Mouse (Mus musculus): ENCODE measurements around the gene Mid1. TPM values are rescaled to one million over a fixed set of nuclear protein-coding genes. Genes with fewer than 3 reads are reported as not detected.
"Not testable (repeated sequence)": the region's sequence is repeated elsewhere in the genome, so short reads cannot be mapped to it uniquely, and the experiment has no call there.

The Mid1 gene
- polyA plus RNA-seq, 1 experiment from 2014 or later: 4.7 TPM

DNA sequence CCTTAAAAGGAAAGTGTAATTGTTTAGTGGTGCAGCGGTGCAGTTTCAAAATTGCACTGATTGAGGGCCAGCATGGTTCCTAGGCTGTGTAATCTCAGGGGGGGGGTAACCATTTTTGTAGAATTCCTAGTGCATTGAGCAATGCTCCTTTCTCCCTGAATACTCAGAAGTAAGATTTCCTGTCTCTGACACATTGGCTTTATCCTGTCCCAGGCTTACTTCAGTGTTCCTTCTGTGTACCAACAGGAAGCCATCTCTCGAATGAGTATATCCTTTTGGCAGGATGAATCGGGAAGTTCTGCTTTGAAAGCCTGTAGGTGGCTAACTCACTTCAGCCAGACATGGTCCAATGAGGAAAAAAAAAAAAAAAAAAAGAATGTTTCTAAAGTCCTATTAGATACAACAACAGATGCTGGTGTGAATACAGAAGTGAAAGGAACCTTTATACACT lies 290.7 kb downstream of the Mid1 start:
- not testable (repeated sequence) for H3K36me3 ChIP-seq (ENCODE audit: insufficient read depth, low read length); H3K9ac ChIP-seq (ENCODE audit: low read depth, low read length); H3K9me3 ChIP-seq (replicated peaks; ENCODE audit: low read length); H3K4me2 ChIP-seq (ENCODE audit: low read length); H3K4me3 ChIP-seq (replicated peaks; ENCODE audit: low read depth, low read length); ATAC-seq (replicated peaks; ENCODE audit: low FRiP score, low read depth); H3K4me1 ChIP-seq (replicated peaks; ENCODE audit: insufficient read depth, low read length); H3K27me3 ChIP-seq (ENCODE audit: insufficient read depth, low read length); H3K27ac ChIP-seq
- whole genome bisulfite sequencing: 66% methylated on average over 3 of the region's 3 CpGs
- peak; percentile 70 for DNase-seq (ENCODE audit: low spot score)

DNA sequence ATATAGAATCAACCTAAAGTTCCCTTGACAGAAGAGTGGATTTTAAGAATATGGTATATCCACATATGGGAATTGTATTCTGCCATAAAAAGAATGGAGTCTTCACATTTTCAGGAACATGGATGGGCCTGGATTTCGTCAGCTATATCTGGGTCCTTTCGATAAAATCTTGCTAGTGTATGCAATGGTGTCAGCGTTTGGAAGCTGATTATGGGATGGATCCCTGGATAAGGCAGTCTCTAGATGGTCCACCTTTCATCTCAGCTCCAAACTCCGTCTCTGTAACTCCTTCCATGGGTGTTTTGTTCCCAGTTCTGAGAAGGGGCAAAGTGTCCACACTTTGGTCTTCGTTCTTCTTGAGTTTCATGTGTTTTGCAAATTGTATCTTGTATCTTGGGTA lies 291.3 kb downstream of the Mid1 start:
- not testable (repeated sequence) for H3K4me3 ChIP-seq (replicated peaks; ENCODE audit: low read depth, low read length); H3K27ac ChIP-seq; ATAC-seq (replicated peaks; ENCODE audit: low FRiP score, low read depth); H3K27me3 ChIP-seq (ENCODE audit: insufficient read depth, low read length); H3K36me3 ChIP-seq (ENCODE audit: insufficient read depth, low read length); H3K9ac ChIP-seq (ENCODE audit: low read depth, low read length); H3K4me2 ChIP-seq (ENCODE audit: low read length); H3K4me1 ChIP-seq (replicated peaks; ENCODE audit: insufficient read depth, low read length); H3K9me3 ChIP-seq (replicated peaks; ENCODE audit: low read length)
- DNase-seq (ENCODE audit: low spot score): peak; percentile 10
- WGBS: 80% methylated on average over 5 of the region's 5 CpGs

DNA sequence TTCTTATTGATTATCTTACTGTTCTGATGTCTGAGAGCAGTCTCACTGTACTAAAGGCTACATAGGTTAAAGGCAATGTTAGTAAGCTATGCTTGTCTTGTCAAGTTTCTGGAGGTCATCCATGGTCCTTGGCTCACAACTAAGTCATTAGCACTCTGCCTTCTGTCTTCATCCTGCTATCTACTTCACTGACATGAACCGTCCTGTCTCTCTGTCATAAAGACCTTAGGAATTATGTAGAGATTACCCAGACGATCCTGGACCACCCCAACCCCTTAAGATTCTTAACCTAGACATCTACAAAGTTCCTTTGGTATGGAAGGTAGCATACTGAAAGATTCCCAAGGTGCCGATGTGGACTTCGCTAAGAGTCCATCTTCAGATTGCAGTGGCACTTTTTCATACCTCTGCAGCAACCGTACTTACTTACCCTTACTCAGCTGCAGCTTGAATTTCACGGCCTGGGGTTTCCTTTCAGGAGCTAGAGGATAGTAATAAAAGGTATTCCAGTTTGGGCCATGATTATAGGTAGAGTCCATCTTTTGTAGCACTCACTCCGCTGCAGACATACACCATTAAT lies 292.9 kb downstream of the Mid1 start:
- 82% methylated on average over 7 of the region's 7 CpGs for WGBS
- H3K27me3 ChIP-seq (ENCODE audit: insufficient read depth, low read length): peaks cover 11% of the 10 kb centered on the region; the same call in 1 of the 2 replicates
- not testable (repeated sequence) for H3K4me3 ChIP-seq (replicated peaks; ENCODE audit: low read depth, low read length); ATAC-seq (replicated peaks; ENCODE audit: low FRiP score, low read depth); H3K4me2 ChIP-seq (ENCODE audit: low read length); H3K36me3 ChIP-seq (ENCODE audit: insufficient read depth, low read length); H3K9me3 ChIP-seq (replicated peaks; ENCODE audit: low read length); H3K9ac ChIP-seq (ENCODE audit: low read depth, low read length); H3K27ac ChIP-seq; H3K4me1 ChIP-seq (replicated peaks; ENCODE audit: insufficient read depth, low read length)
- peak; percentile 10 for DNase-seq (ENCODE audit: low spot score)

DNA sequence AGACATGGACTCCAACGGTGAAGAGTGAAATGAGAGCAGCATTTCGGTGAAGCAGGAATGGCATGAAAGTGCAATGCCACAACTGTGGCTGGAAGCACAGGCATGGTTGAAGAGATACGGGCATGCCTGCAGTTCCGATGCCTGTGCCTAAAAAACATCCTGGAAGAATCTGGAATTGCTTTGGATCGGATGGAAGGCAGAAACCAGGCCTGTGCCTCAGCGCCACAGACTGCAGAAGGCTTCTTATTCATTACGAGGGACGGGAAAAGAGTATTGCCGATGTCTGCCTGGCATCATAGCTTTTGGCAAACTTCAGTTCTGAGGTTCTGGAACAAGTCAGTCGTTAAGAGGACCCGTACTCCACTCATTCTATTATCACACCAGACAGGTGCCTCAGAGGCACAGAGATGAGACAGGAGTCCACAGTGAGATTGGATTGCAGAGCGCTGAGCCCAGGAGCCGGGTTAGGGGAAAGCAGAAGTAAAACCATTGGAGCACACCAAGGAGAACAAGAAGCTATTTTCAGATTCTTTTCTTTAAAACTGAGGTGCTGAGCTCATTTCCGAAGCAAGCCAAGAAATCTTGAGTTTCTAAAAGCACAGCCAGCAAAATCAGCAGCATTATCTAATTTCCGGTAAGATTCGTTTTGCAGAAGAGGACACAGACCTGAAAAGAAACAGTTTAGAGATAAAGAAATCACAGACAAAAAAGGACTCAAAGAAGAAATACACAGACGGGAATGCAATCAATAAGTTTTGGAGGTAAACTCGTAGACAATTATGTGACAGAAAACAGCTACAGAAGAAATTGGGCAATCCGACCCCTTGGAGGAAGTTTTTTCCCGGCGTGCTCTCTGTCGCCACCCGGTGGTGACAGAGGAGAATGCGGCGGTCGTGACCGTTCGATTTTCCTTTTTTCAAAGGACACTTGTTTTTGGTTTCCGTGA lies 293.7 kb downstream of the Mid1 start:
- DNase-seq (ENCODE audit: low spot score): peak; percentile 88
- H3K4me3 ChIP-seq (replicated peaks; ENCODE audit: low read depth, low read length); H3K4me1 ChIP-seq (replicated peaks; ENCODE audit: insufficient read depth, low read length); ATAC-seq (replicated peaks; ENCODE audit: low FRiP score, low read depth); H3K9ac ChIP-seq (ENCODE audit: low read depth, low read length); H3K9me3 ChIP-seq (replicated peaks; ENCODE audit: low read length); H3K36me3 ChIP-seq (ENCODE audit: insufficient read depth, low read length); H3K27ac ChIP-seq: not testable (repeated sequence)
- Histone ChIP-seq H3K27me3 (ENCODE audit: insufficient read depth, low read length) (peaks cover 11% of the 10 kb centered on the region; the same call in 1 of the 2 replicates), H3K4me2 (ENCODE audit: low read length) (0 out of 2 replicates have a peak overlapping the region, but pooled peaks have one; percentile 11)
- 58% methylated on average over 29 of the region's 29 CpGs for WGBS

GRCm38 (mm10) chrX:169979461-169980202 lies 294.6 kb downstream of the Mid1 start:
- WGBS: 62% methylated on average over 20 of the region's 20 CpGs
- H3K4me2 ChIP-seq (ENCODE audit: low read length); H3K36me3 ChIP-seq (ENCODE audit: insufficient read depth, low read length); H3K4me3 ChIP-seq (replicated peaks; ENCODE audit: low read depth, low read length); H3K4me1 ChIP-seq (replicated peaks; ENCODE audit: insufficient read depth, low read length); ATAC-seq (replicated peaks; ENCODE audit: low FRiP score, low read depth); H3K27ac ChIP-seq; H3K9ac ChIP-seq (ENCODE audit: low read depth, low read length); H3K9me3 ChIP-seq (replicated peaks; ENCODE audit: low read length): not testable (repeated sequence)
- peak; percentile 18 for DNase-seq (ENCODE audit: low spot score)
- peaks cover 14% of the 10 kb centered on the region; the same call in 1 of the 2 replicates for H3K27me3 ChIP-seq (ENCODE audit: insufficient read depth, low read length)

DNA sequence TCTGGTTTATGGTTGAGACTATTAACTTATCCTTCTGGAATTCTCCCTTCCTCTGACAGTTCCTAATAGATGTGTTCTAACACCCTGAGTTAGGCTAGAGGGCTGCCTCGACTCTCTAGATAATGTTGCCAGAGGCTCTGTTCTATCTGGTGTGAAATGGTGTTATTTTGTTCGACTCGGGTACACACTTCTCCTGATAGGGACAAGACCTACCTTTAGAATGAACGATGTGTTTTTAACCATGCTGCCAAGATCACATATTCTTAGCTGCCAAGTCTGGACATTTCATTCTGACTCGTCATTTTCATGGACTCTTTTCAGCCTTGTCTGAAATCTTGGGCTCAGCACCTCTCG lies 295.2 kb downstream of the Mid1 start:
- 52% methylated on average over 6 of the region's 6 CpGs for WGBS
- not testable (repeated sequence) for H3K36me3 ChIP-seq (ENCODE audit: insufficient read depth, low read length); H3K4me2 ChIP-seq (ENCODE audit: low read length); H3K4me1 ChIP-seq (replicated peaks; ENCODE audit: insufficient read depth, low read length); ATAC-seq (replicated peaks; ENCODE audit: low FRiP score, low read depth); H3K27ac ChIP-seq; H3K4me3 ChIP-seq (replicated peaks; ENCODE audit: low read depth, low read length); DNase-seq (ENCODE audit: low spot score); H3K9me3 ChIP-seq (replicated peaks; ENCODE audit: low read length); H3K9ac ChIP-seq (ENCODE audit: low read depth, low read length)
- H3K27me3 ChIP-seq (ENCODE audit: insufficient read depth, low read length): peaks cover 17% of the 10 kb centered on the region; the same call in 1 of the 2 replicates

Measured in kidney, postnatal 0 days (tissue).